Comparison of ENCODE assay signal across 16 mouse cellular contexts in the genomic region with DNA sequence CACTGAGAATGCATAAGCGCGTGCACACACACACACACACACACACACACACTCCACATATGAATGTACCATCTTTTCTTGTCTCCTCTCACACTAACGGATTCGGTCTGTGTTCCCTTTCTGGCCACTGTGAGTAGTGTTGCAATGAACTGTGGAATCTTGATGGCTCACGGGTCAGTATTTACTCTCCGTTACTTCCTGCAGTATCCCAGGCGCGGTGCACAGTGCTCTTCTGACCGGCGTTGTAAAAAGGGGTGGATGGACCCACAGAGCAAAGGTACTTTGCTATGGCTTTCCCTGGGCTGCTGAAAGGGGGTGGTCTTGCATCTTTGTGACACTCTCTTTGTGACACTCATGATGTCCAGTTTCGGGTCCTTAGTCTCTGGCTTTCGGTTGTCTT.
"Had no signal": no experiment of that assay in that cellular context is flagged by ENCODE, and none has a peak within 500 bp of the region (broad histone marks: within the 10 kb centered on the region; RNA-seq: fewer than 3 reads in every experiment).

No protein-coding gene starts in this region.

- H3K4me3 ChIP-seq: lung, embryonic 15.5 days; midbrain, embryonic 13.5 days; midbrain, embryonic 15.5 days; neural tube, embryonic 12.5 days; stomach, embryonic 15.5 days had no signal

- ATAC-seq: liver, postnatal 0 days; lung, postnatal 0 days; midbrain, embryonic 13.5 days; midbrain, embryonic 15.5 days had no signal

- H3K27me3 ChIP-seq: lung, embryonic 15.5 days; midbrain, embryonic 13.5 days; midbrain, embryonic 15.5 days; neural tube, embryonic 12.5 days; stomach, embryonic 15.5 days had no signal

- H3K9ac ChIP-seq: liver, embryonic 14.5 days; liver, postnatal 0 days; lung, embryonic 15.5 days; midbrain, embryonic 13.5 days; midbrain, embryonic 15.5 days; neural tube, embryonic 12.5 days; stomach, embryonic 15.5 days had no signal

- H3K9me3 ChIP-seq: lung, embryonic 15.5 days; midbrain, embryonic 13.5 days; midbrain, embryonic 15.5 days; neural tube, embryonic 12.5 days; stomach, embryonic 15.5 days had no signal

- DNase-seq: liver, postnatal 0 days; lung, adult 2 months; lung, postnatal 4 days; right cerebral cortex, postnatal 14 days; thymus, adult 2 months; thymus, postnatal 25 days; thymus, postnatal 4 days had no signal

- H3K27ac ChIP-seq: liver, embryonic 14.5 days; lung, embryonic 15.5 days; midbrain, embryonic 13.5 days; midbrain, embryonic 15.5 days; neural tube, embryonic 12.5 days; stomach, embryonic 15.5 days; stomach, postnatal 0 days had no signal

- H3K36me3 ChIP-seq: lung, embryonic 15.5 days; midbrain, embryonic 13.5 days; midbrain, embryonic 15.5 days; neural tube, embryonic 12.5 days; stomach, embryonic 15.5 days had no signal

- H3K4me2 ChIP-seq: lung, embryonic 15.5 days; midbrain, embryonic 11.5 days; midbrain, embryonic 13.5 days; midbrain, embryonic 15.5 days; neural tube, embryonic 12.5 days; stomach, embryonic 15.5 days had no signal
